Mouse (Mus musculus): ENCODE data around the gene Hcar2. TPM values are rescaled to one million over a fixed set of nuclear protein-coding genes. Genes with fewer than 3 reads are reported as not detected.

The Hcar2 gene
- not detected for polyA plus RNA-seq (2012; fragmentation: generic; extraction: Trizol)

GRCm38 (mm10) chr5:123865365-123865764 lies at the start of gene Hcar2:
Gene Hcar2, minus strand, starts transcription at chr5:123865499.

GRCm38 (mm10) chr5:123906976-123907630 lies 41.8 kb upstream of the Hcar2 start, which contains the start of gene Denr:
Gene Denr, plus strand, starts transcription at chr5:123907175.

GRCm38 (mm10) chr5:123879928-123880327 lies 14.6 kb upstream of the Hcar2 start, which contains the start of gene Hcar1:
Gene Hcar1, minus strand, starts transcription at chr5:123880020.

Other genes starting within 250 kb of the Hcar2 start
- 10 to 100 TPM in 1 of 2 experiments, 1 to 10 TPM in 1; 1.6 to 18.9 TPM for gene Clip1, start 180.9 kb downstream of the Hcar2 start, polyA plus RNA-seq (2012; fragmentation: generic; extraction: Trizol)
- 10 to 100 TPM in 1 of 2 experiments, 1 to 10 TPM in 1; 2.1 to 18.1 TPM for gene Zcchc8, start 144.4 kb downstream of the Hcar2 start, polyA plus RNA-seq (2012; fragmentation: generic; extraction: Trizol)
- 10 to 100 TPM in 1 of 2 experiments, 1 to 10 TPM in 1; 1.8 to 12.9 TPM for gene Rsrc2, start 116.1 kb downstream of the Hcar2 start, polyA plus RNA-seq (2012; fragmentation: generic; extraction: Trizol)
- 1 to 10 TPM; 1.3 to 7.6 TPM for gene Kntc1, start 115.8 kb downstream of the Hcar2 start, polyA plus RNA-seq (2012; fragmentation: generic; extraction: Trizol)
- gene Hcar1, start 14.5 kb upstream of the Hcar2 start, polyA plus RNA-seq (2012; fragmentation: generic; extraction: Trizol): under 1 TPM in 1 of 2 experiments, not detected in 1; 0.40 TPM
- gene Denr, start 41.7 kb upstream of the Hcar2 start, polyA plus RNA-seq (2012; fragmentation: generic; extraction: Trizol): 10 to 100 TPM; 10.1 to 27.1 TPM
- under 1 TPM in 1 of 2 experiments, not detected in 1; 0.66 TPM for gene Gm43518, start 61.9 kb upstream of the Hcar2 start, polyA plus RNA-seq (2012; fragmentation: generic; extraction: Trizol)
- 1 to 10 TPM; 1.5 to 3.4 TPM for gene Ccdc62, start 65.2 kb upstream of the Hcar2 start, polyA plus RNA-seq (2012; fragmentation: generic; extraction: Trizol)
- gene Hip1r, start 108.1 kb upstream of the Hcar2 start, polyA plus RNA-seq (2012; fragmentation: generic; extraction: Trizol): 10 to 100 TPM; 10.4 to 10.5 TPM
- 10 to 100 TPM; 22.6 TPM for gene Vps37b, start 166.8 kb upstream of the Hcar2 start, polyA plus RNA-seq (2012; fragmentation: generic; extraction: Trizol)
- 1 to 10 TPM; 2.2 to 3.2 TPM for gene Abcb9, start 230.3 kb upstream of the Hcar2 start, polyA plus RNA-seq (2012; fragmentation: generic; extraction: Trizol)
- gene Ogfod2, start 246.8 kb upstream of the Hcar2 start, polyA plus RNA-seq (2012; fragmentation: generic; extraction: Trizol): 10 to 100 TPM; 13.7 to 17.9 TPM

All from C3H10T1/2 (cell line).